Mouse (Mus musculus) myocyte (in vitro differentiated cells): ENCODE results near the gene Fkbp11.

Experiments
- CEBPB ChIP-seq: IDR thresholded peaks from 2 replicates; pipeline ENCODE4 v1.6.1; 2011; ENCODE audit warnings: mild to moderate bottlenecking, moderate library complexity; ENCODE audit not compliant: poor library complexity, insufficient read depth, severe bottlenecking
- MAX ChIP-seq: IDR thresholded peaks from one replicate; pipeline ENCODE4 v1.6.1; 2011; ENCODE audit warnings: low read depth, mild to moderate bottlenecking, control low read depth
- MYOG ChIP-seq, 3 experiments: IDR thresholded peaks; one replicate each; pipeline ENCODE4 v1.6.1; 2011; ENCODE audit warnings: control low read depth in 2 of 3, low read depth in 2 of 3, mild to moderate bottlenecking in 2 of 3; ENCODE audit not compliant: insufficient read length in 2 of 3, control insufficient read depth in 1 of 3, insufficient read depth in 1 of 3
- POLR2A ChIP-seq: IDR thresholded peaks from one replicate; pipeline ENCODE4 v1.6.1; 2011; ENCODE audit warnings: low read depth, mild to moderate bottlenecking, control low read depth, moderate library complexity; ENCODE audit not compliant: insufficient read length
- TCF12 ChIP-seq: IDR thresholded peaks from one replicate; pipeline ENCODE4 v1.6.1; 2011; ENCODE audit warnings: mild to moderate bottlenecking, control low read depth; ENCODE audit not compliant: poor library complexity, insufficient read depth, severe bottlenecking
- USF1 ChIP-seq: IDR thresholded peaks from one replicate; pipeline ENCODE4 v1.6.1; 2011; ENCODE audit warnings: low read depth, mild to moderate bottlenecking, control low read depth, moderate library complexity

GRCm38 (mm10) chr15:98683177-98683576 lies 44.8 kb downstream of the Fkbp11 start:
- TF ChIP-seq POLR2A (no peak), TCF12 (no peak), MYOG (IDR thresholded peaks at IDR 0.05; ENCODE audit: control insufficient read depth in 1 of 3, insufficient read depth in 1 of 3, insufficient read length in 2 of 3, low read depth in 2 of 3) (no peak), MAX (no peak), USF1 (no peak), CEBPB (0 out of 2 replicates have a peak, but pooled peaks have one; percentile 29)
